ENCODE assay signal across 29 mouse cellular contexts in the genomic region with DNA sequence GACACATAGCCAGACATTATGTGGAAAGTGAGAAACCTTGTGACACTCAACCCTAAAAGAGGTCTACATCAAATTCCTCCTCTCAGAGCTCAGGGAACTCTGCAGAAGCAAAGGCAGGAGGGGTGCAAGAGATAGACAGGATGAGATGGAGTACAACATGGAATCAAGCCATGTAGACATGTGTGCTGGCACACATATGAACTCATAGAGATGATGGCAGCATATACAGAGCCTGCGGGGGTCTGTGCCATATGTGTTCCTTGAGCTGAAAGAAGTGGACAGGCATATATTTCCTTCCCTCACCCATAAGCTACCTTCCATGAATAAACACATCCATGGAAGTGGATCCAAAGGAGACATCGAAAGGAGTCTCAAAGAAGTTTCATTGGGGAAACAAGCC.
"Had no signal": no experiment of that assay in that cellular context is flagged by ENCODE, and none has a peak within 500 bp of the region (broad histone marks: within the 10 kb centered on the region; RNA-seq: fewer than 3 reads in every experiment).

No protein-coding gene starts in this region.

- H3K4me3 ChIP-seq: gastrocnemius, adult 2 months; heart, embryonic 10.5 days; heart, embryonic 12.5 days; hindbrain, embryonic 10.5 days; hindbrain, embryonic 12.5 days; intestine, embryonic 15.5 days; layer of hippocampus, adult 2 months; left cerebral cortex, adult 2 months; limb, embryonic 10.5 days; limb, embryonic 12.5 days; liver, embryonic 13.5 days; liver, embryonic 15.5 days had no signal

- H3K27ac ChIP-seq: gastrocnemius, adult 2 months; heart, embryonic 10.5 days; hindbrain, embryonic 10.5 days; hindbrain, embryonic 12.5 days; hindbrain, embryonic 14.5 days; intestine, embryonic 15.5 days; layer of hippocampus, adult 2 months; left cerebral cortex, adult 2 months; limb, embryonic 10.5 days; limb, embryonic 12.5 days; liver, embryonic 13.5 days; liver, embryonic 15.5 days had no signal

- H3K9me3 ChIP-seq: heart, embryonic 10.5 days; heart, embryonic 12.5 days; intestine, embryonic 15.5 days; limb, embryonic 10.5 days; liver, embryonic 13.5 days; liver, embryonic 15.5 days had no signal

- ATAC-seq: hindbrain, embryonic 16.5 days; inflammation-experienced regulatory T-cells, adult 6 months; intestine, embryonic 15.5 days; intestine, postnatal 0 days; liver, postnatal 0 days had no signal

- H3K4me1 ChIP-seq: heart, embryonic 10.5 days; heart, embryonic 12.5 days; hindbrain, embryonic 10.5 days; hindbrain, embryonic 12.5 days; intestine, embryonic 15.5 days; limb, embryonic 10.5 days; limb, embryonic 12.5 days; liver, embryonic 13.5 days; liver, embryonic 15.5 days had no signal

- H3K36me3 ChIP-seq: heart, embryonic 10.5 days; heart, embryonic 12.5 days; hindbrain, embryonic 10.5 days; hindbrain, embryonic 12.5 days; intestine, embryonic 15.5 days; limb, embryonic 10.5 days; limb, embryonic 12.5 days; liver, embryonic 13.5 days; liver, embryonic 15.5 days had no signal

- H3K4me2 ChIP-seq: heart, embryonic 12.5 days; hindbrain, embryonic 12.5 days; hindbrain, embryonic 14.5 days; intestine, embryonic 15.5 days; limb, embryonic 12.5 days; liver, embryonic 11.5 days; liver, embryonic 13.5 days; liver, embryonic 15.5 days had no signal

- H3K9ac ChIP-seq: heart, embryonic 12.5 days; hindbrain, embryonic 12.5 days; hindbrain, embryonic 14.5 days; intestine, embryonic 15.5 days; limb, embryonic 12.5 days; liver, embryonic 13.5 days; liver, embryonic 15.5 days; liver, postnatal 0 days had no signal

- H3K27me3 ChIP-seq: heart, embryonic 12.5 days; hindbrain, embryonic 12.5 days; intestine, embryonic 15.5 days; limb, embryonic 12.5 days; liver, embryonic 13.5 days; liver, embryonic 15.5 days had no signal

- DNase-seq: gastrocnemius, adult 2 months; gastrocnemius, postnatal 10 days; gastrocnemius, postnatal 25 days; heart, adult 18-20 months; heart, postnatal 10 days; heart, postnatal 4 days; kidney, adult 18-20 months; kidney, adult 8-10 months; kidney, postnatal 10 days; kidney, postnatal 25 days; kidney, postnatal 4 days; liver; liver, embryonic 13.5 days; liver, postnatal 0 days had no signal
